Mouse (Mus musculus): Measurements from ENCODE around the gene Ppp1r10. TPM values are rescaled to one million over a fixed set of nuclear protein-coding genes. Genes with fewer than 3 reads are reported as not detected.

Gene Ppp1r10
- polyA plus RNA-seq, 1 experiment from 2014 or later, result 47.1 TPM

- Histone ChIP-seq H3K4me2 (peak within 1 kb of the TSS; percentile 75), H3K4me3 (peak within 1 kb of the TSS; percentile 94), H3K9ac (peak within 1 kb of the TSS; percentile 88), H3K36me3 (replicated peaks) (peaks cover 31% of the 10 kb centered on the region), H3K27me3 (replicated peaks) (no peaks in the 10 kb centered on the region), H3K27ac (peak within 1 kb of the TSS; percentile 83), H3K9me3 (no peaks in the 10 kb centered on the region), H3K4me1 (peaks cover 16% of the 10 kb centered on the region)
- peak; percentile 90 for ATAC-seq (replicated peaks)
- WGBS, result 6% methylated on average over 66 of the region's 66 CpGs
These were observed 36.8 kb upstream of the Ppp1r10 start, which contains the start of gene Dhx16 for GRCm38 (mm10) chr17:35879245-35880057. Gene Dhx16 (plus strand): TSS chr17:35879819.

GRCm38 (mm10) chr17:35882924-35883323 lies 33.3 kb upstream of the Ppp1r10 start:
- H3K4me3 ChIP-seq, result no peak overlapping the region
- no peaks in the 10 kb centered on the region for H3K27me3 ChIP-seq (replicated peaks)
- WGBS, result 93% methylated on average over 17 of the region's 17 CpGs
- no peak overlapping the region for H3K27ac ChIP-seq
- H3K4me1 ChIP-seq, result peaks cover 16% of the 10 kb centered on the region
- no peak overlapping the region for H3K9ac ChIP-seq
- peaks cover 48% of the 10 kb centered on the region for H3K36me3 ChIP-seq (replicated peaks)
- no peak for ATAC-seq (replicated peaks)
- H3K4me2 ChIP-seq, result no peak overlapping the region
- H3K9me3 ChIP-seq, result no peaks in the 10 kb centered on the region

- no peak overlapping the region for H3K27ac ChIP-seq
- no peaks in the 10 kb centered on the region for H3K9me3 ChIP-seq
- ATAC-seq (replicated peaks), result no peak
- peaks cover 55% of the 10 kb centered on the region for H3K36me3 ChIP-seq (replicated peaks)
- H3K27me3 ChIP-seq (replicated peaks), result no peaks in the 10 kb centered on the region
- no peak overlapping the region for H3K9ac ChIP-seq
- no peak overlapping the region for H3K4me2 ChIP-seq
- no peak overlapping the region for H3K4me3 ChIP-seq
- H3K4me1 ChIP-seq, result peaks cover 16% of the 10 kb centered on the region
- 97% methylated on average over 14 of the region's 14 CpGs for whole genome bisulfite sequencing
These were observed 32.5 kb upstream of the Ppp1r10 start for GRCm38 (mm10) chr17:35883777-35884176.

- H3K36me3 ChIP-seq (replicated peaks), result peaks cover 83% of the 10 kb centered on the region
- no peak for ATAC-seq (replicated peaks)
- WGBS, result 90% methylated on average over 11 of the region's 17 CpGs
These were observed 28.5 kb upstream of the Ppp1r10 start for GRCm38 (mm10) chr17:35887725-35888124.

GRCm38 (mm10) chr17:35896781-35897643 lies 19.2 kb upstream of the Ppp1r10 start, which contains the start of gene 2310061I04Rik:
Gene 2310061I04Rik (minus strand): TSS chr17:35897431.
- WGBS, result under 1% methylated on average over 85 of the region's 86 CpGs
- Histone ChIP-seq H3K36me3 (replicated peaks) (peaks cover 42% of the 10 kb centered on the region), H3K4me2 (peak within 1 kb of the TSS; percentile 99), H3K4me1 (peaks cover 21% of the 10 kb centered on the region), H3K9ac (peak within 1 kb of the TSS; percentile 90), H3K9me3 (no peaks in the 10 kb centered on the region), H3K27ac (peak within 1 kb of the TSS; percentile 98), H3K27me3 (replicated peaks) (no peaks in the 10 kb centered on the region), H3K4me3 (peak within 1 kb of the TSS; percentile 68)
- ATAC-seq (replicated peaks), result peak; percentile 93

More at GRCm38 (mm10) chr17:35887725-35888124, 28.5 kb upstream of the Ppp1r10 start:
- no peak overlapping the region for H3K27ac ChIP-seq
- no peaks in the 10 kb centered on the region for H3K9me3 ChIP-seq
- no peak overlapping the region for H3K4me3 ChIP-seq
- H3K27me3 ChIP-seq (replicated peaks), result no peaks in the 10 kb centered on the region
- no peaks in the 10 kb centered on the region for H3K4me1 ChIP-seq
- H3K4me2 ChIP-seq, result no peak overlapping the region
- no peak overlapping the region for H3K9ac ChIP-seq

- no peaks in the 10 kb centered on the region for H3K9me3 ChIP-seq
- no peaks in the 10 kb centered on the region for H3K27me3 ChIP-seq (replicated peaks)
- peak overlapping the region; percentile 68 for H3K4me3 ChIP-seq
- 44% methylated on average over 23 of the region's 23 CpGs for WGBS
- peak overlapping the region; percentile 39 for H3K9ac ChIP-seq
- H3K27ac ChIP-seq, result peak overlapping the region; percentile 98
- peaks cover 21% of the 10 kb centered on the region for H3K4me1 ChIP-seq
- peak overlapping the region; percentile 99 for H3K4me2 ChIP-seq
- peak; percentile 59 for ATAC-seq (replicated peaks)
- peaks cover 39% of the 10 kb centered on the region for H3K36me3 ChIP-seq (replicated peaks)
These were observed 18.3 kb upstream of the Ppp1r10 start for GRCm38 (mm10) chr17:35897644-35898573.

GRCm38 (mm10) chr17:35900636-35901035 lies 15.6 kb upstream of the Ppp1r10 start:
- 96% methylated on average over 3 of the region's 3 CpGs for whole genome bisulfite sequencing
- H3K4me1 ChIP-seq, result peaks cover 18% of the 10 kb centered on the region
- H3K4me3 ChIP-seq, result no peak overlapping the region
- H3K36me3 ChIP-seq (replicated peaks), result peaks cover 55% of the 10 kb centered on the region
- no peaks in the 10 kb centered on the region for H3K9me3 ChIP-seq
- no peak for ATAC-seq (replicated peaks)
- no peak overlapping the region for H3K9ac ChIP-seq
- no peak overlapping the region for H3K27ac ChIP-seq
- H3K27me3 ChIP-seq (replicated peaks), result no peaks in the 10 kb centered on the region
- no peak overlapping the region for H3K4me2 ChIP-seq

- Histone ChIP-seq H3K4me3 (no peak overlapping the region), H3K4me2 (no peak overlapping the region), H3K9me3 (no peaks in the 10 kb centered on the region), H3K36me3 (replicated peaks) (peaks cover 61% of the 10 kb centered on the region), H3K27ac (no peak overlapping the region), H3K9ac (no peak overlapping the region), H3K27me3 (replicated peaks) (no peaks in the 10 kb centered on the region), H3K4me1 (peaks cover 18% of the 10 kb centered on the region)
- 93% methylated on average over 9 of the region's 9 CpGs for WGBS
- ATAC-seq (replicated peaks), result no peak
These were observed 12.8 kb upstream of the Ppp1r10 start for GRCm38 (mm10) chr17:35903343-35903991.

GRCm38 (mm10) chr17:35903992-35904355 lies 12.3 kb upstream of the Ppp1r10 start:
- H3K9ac ChIP-seq, result no peak overlapping the region

GRCm38 (mm10) chr17:35905587-35905986 lies 10.6 kb upstream of the Ppp1r10 start:
- 94% methylated on average over 1 of the region's 1 CpGs for WGBS
- Histone ChIP-seq H3K4me3 (no peak overlapping the region), H3K36me3 (replicated peaks) (peaks cover 48% of the 10 kb centered on the region), H3K9ac (no peak overlapping the region), H3K4me1 (peaks cover 31% of the 10 kb centered on the region), H3K27me3 (replicated peaks) (no peaks in the 10 kb centered on the region), H3K4me2 (no peak overlapping the region), H3K27ac (no peak overlapping the region), H3K9me3 (no peaks in the 10 kb centered on the region)
- ATAC-seq (replicated peaks), result no peak

More at GRCm38 (mm10) chr17:35903992-35904355, 12.3 kb upstream of the Ppp1r10 start:
- Histone ChIP-seq H3K27me3 (replicated peaks) (no peaks in the 10 kb centered on the region), H3K4me1 (peaks cover 23% of the 10 kb centered on the region), H3K4me3 (no peak overlapping the region), H3K9me3 (no peaks in the 10 kb centered on the region), H3K27ac (no peak overlapping the region), H3K4me2 (no peak overlapping the region), H3K36me3 (replicated peaks) (peaks cover 60% of the 10 kb centered on the region)
- 82% methylated on average over 4 of the region's 4 CpGs for WGBS
- no peak for ATAC-seq (replicated peaks)

- Histone ChIP-seq H3K9ac (no peak overlapping the region), H3K4me2 (peak overlapping the region; percentile 88; the same call in 1 of the 2 replicates), H3K36me3 (replicated peaks) (peaks cover 36% of the 10 kb centered on the region), H3K4me1 (peaks cover 31% of the 10 kb centered on the region), H3K4me3 (no peak overlapping the region), H3K27ac (no peak overlapping the region), H3K9me3 (no peaks in the 10 kb centered on the region), H3K27me3 (replicated peaks) (no peaks in the 10 kb centered on the region)
- 82% methylated on average over 2 of the region's 2 CpGs for WGBS
- no peak for ATAC-seq (replicated peaks)
These were observed 8.6 kb upstream of the Ppp1r10 start for GRCm38 (mm10) chr17:35907609-35908008.

Data from midbrain, embryonic 15.5 days (tissue).